Mouse (Mus musculus): ENCODE results near the gene 2210010C04Rik. TPM values are rescaled to one million over a fixed set of nuclear protein-coding genes. Genes with fewer than 3 reads are reported as not detected.
"Not testable (repeated sequence)": the region's sequence is repeated elsewhere in the genome, so short reads cannot be mapped to it uniquely, and the experiment has no call there.

The 2210010C04Rik gene
- polyA plus RNA-seq, 1 experiment from 2014 or later: not detected

- H3K4me1 ChIP-seq (replicated peaks); H3K9me3 ChIP-seq; H3K4me2 ChIP-seq (replicated peaks); H3K27me3 ChIP-seq; H3K4me3 ChIP-seq (replicated peaks); H3K27ac ChIP-seq; H3K9ac ChIP-seq (replicated peaks); H3K36me3 ChIP-seq; ATAC-seq: not testable (repeated sequence)
These were observed 35.9 kb downstream of the 2210010C04Rik start, which contains the start of gene Gm2663 for GRCm38 (mm10) chr6:40999379-40999778. Gene Gm2663 (minus strand): TSS chr6:40999479.

Other genes with a start within 250 kb of the 2210010C04Rik start
- gene Moxd2, start 148.0 kb downstream of the 2210010C04Rik start, polyA plus RNA-seq (2015; fragmentation: Nextera tagmentation; extraction: Ambion mirVana): not detected in 2 replicates
- gene Prss58, start 135.1 kb downstream of the 2210010C04Rik start, polyA plus RNA-seq (2015; fragmentation: Nextera tagmentation; extraction: Ambion mirVana): not detected in 2 replicates
- not detected in 2 replicates for gene 1700074P13Rik, start 95.0 kb downstream of the 2210010C04Rik start, polyA plus RNA-seq (2015; fragmentation: Nextera tagmentation; extraction: Ambion mirVana)
- not detected in 2 replicates for gene Gm4744, start 83.6 kb downstream of the 2210010C04Rik start, polyA plus RNA-seq (2015; fragmentation: Nextera tagmentation; extraction: Ambion mirVana)
- not detected in 2 replicates for gene 1810009J06Rik, start 70.8 kb downstream of the 2210010C04Rik start, polyA plus RNA-seq (2015; fragmentation: Nextera tagmentation; extraction: Ambion mirVana)
- gene Gm2663, start 36.0 kb downstream of the 2210010C04Rik start, polyA plus RNA-seq (2015; fragmentation: Nextera tagmentation; extraction: Ambion mirVana): not detected in 2 replicates